Mouse (Mus musculus): ENCODE measurements around the gene B3gnt4. TPM values are rescaled to one million over a fixed set of nuclear protein-coding genes. Genes with fewer than 3 reads are reported as not detected.
"Not testable (repeated sequence)": the region's sequence is repeated elsewhere in the genome, so short reads cannot be mapped to it uniquely, and the experiment has no call there.

Gene B3gnt4
- polyA plus RNA-seq, 1 experiment from 2014 or later, result 1.7 TPM

DNA sequence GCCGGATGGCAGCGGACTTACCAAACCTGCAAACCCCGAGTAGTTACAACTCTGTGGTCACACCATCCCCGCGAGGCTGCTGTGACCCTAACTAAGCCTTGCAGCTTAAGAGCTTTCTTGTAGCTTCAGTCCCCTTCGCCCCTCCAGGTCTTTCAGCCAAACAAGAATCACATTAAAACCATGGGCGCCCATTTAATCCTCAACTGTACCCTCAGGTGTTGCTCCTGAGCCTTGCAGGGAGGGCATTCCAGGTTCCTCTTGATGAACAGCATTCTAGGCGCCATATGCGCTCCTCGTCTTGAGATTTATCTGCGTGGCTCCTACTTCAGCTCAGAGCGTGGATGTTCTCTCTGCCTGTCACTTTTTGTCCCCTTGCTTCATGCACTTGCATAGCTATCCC is 1.3 kb upstream of the B3gnt4 start:
- 4% methylated on average over 12 of the region's 12 CpGs for WGBS
- Histone ChIP-seq H3K4me1 (peaks cover 18% of the 10 kb centered on the region), H3K27ac (replicated peaks) (no peak overlapping the region), H3K27me3 (no peaks in the 10 kb centered on the region), H3K9me3 (no peaks in the 10 kb centered on the region), H3K4me3 (peak overlapping the region; percentile 90), H3K36me3 (peaks cover 2% of the 10 kb centered on the region), H3K4me2 (replicated peaks) (peak overlapping the region; percentile 87), H3K9ac (replicated peaks) (peak overlapping the region; percentile 79)
- ATAC-seq (replicated peaks), result no peak

DNA sequence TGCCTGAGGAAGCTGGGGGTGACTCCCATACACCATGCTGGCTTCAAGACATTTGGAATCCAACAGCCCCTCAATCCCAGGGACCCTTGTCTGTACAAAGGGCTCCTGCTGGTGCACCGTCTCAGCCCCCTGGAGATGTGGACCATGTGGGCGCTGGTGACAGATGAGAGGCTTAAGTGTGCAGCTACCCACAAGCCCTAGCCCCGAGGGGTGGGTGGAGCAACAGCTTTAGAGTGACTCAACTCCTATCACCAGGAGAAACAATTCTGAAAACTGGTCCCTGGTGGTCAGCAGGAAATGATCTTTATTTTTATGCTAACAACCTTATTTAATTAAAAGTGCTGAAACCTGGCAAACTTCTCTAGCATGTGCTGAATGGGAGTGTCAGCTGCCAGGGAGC is 1.2 kb downstream of the B3gnt4 start:
- not testable (repeated sequence) for H3K27me3 ChIP-seq; H3K9ac ChIP-seq (replicated peaks); H3K4me2 ChIP-seq (replicated peaks); ATAC-seq (replicated peaks); H3K27ac ChIP-seq (replicated peaks); H3K9me3 ChIP-seq; H3K4me3 ChIP-seq
- Histone ChIP-seq H3K36me3 (peaks cover 15% of the 10 kb centered on the region), H3K4me1 (peaks cover 18% of the 10 kb centered on the region)
- 74% methylated on average over 3 of the region's 3 CpGs for WGBS

DNA sequence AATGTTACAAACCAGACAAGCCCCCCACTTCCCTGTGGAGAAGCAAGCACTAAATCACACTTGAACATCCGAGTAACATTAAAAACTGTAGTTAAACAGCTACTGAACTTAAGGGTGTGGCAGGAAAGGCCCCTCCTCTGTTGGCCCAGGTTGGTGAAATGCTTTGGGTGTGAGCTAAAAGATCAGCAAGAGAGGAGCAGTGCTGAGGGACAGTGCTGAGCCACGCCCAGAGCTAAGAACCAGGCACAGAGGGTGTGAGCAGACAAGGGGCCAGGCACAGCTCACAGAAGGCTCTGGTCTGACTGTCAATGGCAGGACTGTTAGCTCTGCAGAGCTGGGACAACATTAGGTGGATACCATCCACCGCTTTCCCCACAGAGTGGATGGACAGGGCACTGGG is 1.8 kb downstream of the B3gnt4 start:
- ATAC-seq (replicated peaks), result no peak
- Histone ChIP-seq H3K4me3 (no peak overlapping the region), H3K4me1 (peaks cover 18% of the 10 kb centered on the region), H3K4me2 (replicated peaks) (no peak overlapping the region), H3K9ac (replicated peaks) (no peak overlapping the region), H3K9me3 (no peaks in the 10 kb centered on the region), H3K27me3 (no peaks in the 10 kb centered on the region), H3K27ac (replicated peaks) (no peak overlapping the region), H3K36me3 (peaks cover 22% of the 10 kb centered on the region)
- WGBS, result 84% methylated on average over 3 of the region's 3 CpGs

DNA sequence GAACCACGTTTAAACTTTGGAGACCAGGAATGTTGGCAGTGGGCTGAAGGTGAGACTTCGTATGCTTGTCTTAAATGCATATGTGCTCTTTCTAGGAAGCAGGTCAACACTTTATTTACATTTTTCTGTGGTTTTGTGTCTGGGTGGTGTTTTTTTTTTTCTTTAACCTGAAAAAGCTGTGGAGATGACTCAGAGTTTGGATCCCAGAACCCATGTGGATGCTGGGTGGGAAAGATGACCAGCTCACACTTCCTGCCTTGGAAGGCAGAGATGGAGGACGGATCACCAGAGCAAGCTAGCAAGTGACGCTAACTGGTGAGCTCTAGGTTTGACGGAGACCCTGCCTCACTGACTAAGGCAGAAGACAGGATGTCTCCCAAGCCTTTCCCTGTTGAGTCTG is 4.6 kb downstream of the B3gnt4 start:
- Histone ChIP-seq H3K27ac (replicated peaks) (no peak overlapping the region), H3K9ac (replicated peaks) (no peak overlapping the region), H3K4me1 (no peaks in the 10 kb centered on the region), H3K4me3 (no peak overlapping the region), H3K9me3 (no peaks in the 10 kb centered on the region), H3K36me3 (peaks cover 40% of the 10 kb centered on the region), H3K4me2 (replicated peaks) (no peak overlapping the region), H3K27me3 (no peaks in the 10 kb centered on the region)
- WGBS, result 94% methylated on average over 5 of the region's 5 CpGs
- ATAC-seq (replicated peaks), result no peak

DNA sequence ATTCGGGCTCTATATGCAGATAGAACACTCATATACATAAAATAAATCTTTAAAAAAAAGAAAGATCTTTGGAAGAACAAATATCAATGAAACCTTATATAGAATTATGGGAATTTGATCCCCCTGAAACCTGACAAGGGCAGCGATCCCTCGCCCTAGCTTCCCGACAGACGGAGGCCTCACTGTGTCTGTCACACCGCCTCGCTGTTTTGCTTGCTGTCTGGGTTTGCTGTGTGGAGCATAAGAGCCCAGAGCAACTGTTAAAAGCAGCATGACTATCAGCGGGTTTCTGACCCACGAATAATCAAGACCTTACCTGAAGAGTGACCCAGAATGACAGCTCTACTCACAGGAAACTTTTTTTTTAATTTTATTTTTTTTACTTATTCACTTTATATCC is 10.4 kb downstream of the B3gnt4 start:
- Histone ChIP-seq H3K4me2 (replicated peaks) (no peak overlapping the region), H3K4me1 (peaks cover 28% of the 10 kb centered on the region), H3K9ac (replicated peaks) (no peak overlapping the region), H3K36me3 (peaks cover 33% of the 10 kb centered on the region), H3K27me3 (no peaks in the 10 kb centered on the region), H3K27ac (replicated peaks) (no peak overlapping the region), H3K4me3 (no peak overlapping the region), H3K9me3 (no peaks in the 10 kb centered on the region)
- no peak for ATAC-seq (replicated peaks)
- 89% methylated on average over 9 of the region's 9 CpGs for WGBS

DNA sequence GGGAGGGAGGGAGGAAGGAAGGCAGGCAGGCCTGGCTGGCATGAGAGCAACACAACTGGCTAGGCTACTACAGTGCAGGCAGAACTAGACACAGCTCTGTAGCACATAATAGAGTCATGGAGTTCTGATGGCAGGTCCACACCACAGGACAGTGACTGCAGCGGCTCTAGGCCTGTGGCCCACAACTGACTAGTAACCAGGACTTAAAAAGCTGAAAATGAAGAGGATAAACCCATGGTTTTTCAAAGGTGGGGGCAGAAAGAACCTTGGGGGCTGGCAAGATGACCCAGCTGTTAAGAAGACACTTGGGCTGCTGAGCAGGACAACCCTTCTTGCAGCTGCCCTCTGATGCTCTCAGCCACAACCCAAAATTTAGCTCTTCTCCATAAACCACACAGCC is 11.4 kb downstream of the B3gnt4 start:
- peaks cover 23% of the 10 kb centered on the region for H3K36me3 ChIP-seq
- no peaks in the 10 kb centered on the region for H3K27me3 ChIP-seq
- no peak overlapping the region for H3K9ac ChIP-seq (replicated peaks)
- no peaks in the 10 kb centered on the region for H3K9me3 ChIP-seq
- H3K4me2 ChIP-seq (replicated peaks), result no peak overlapping the region
- peaks cover 28% of the 10 kb centered on the region for H3K4me1 ChIP-seq
- no peak for ATAC-seq (replicated peaks)
- H3K4me3 ChIP-seq, result no peak overlapping the region
- H3K27ac ChIP-seq (replicated peaks), result no peak overlapping the region
- WGBS, result 100% methylated on average over 1 of the region's 1 CpGs

DNA sequence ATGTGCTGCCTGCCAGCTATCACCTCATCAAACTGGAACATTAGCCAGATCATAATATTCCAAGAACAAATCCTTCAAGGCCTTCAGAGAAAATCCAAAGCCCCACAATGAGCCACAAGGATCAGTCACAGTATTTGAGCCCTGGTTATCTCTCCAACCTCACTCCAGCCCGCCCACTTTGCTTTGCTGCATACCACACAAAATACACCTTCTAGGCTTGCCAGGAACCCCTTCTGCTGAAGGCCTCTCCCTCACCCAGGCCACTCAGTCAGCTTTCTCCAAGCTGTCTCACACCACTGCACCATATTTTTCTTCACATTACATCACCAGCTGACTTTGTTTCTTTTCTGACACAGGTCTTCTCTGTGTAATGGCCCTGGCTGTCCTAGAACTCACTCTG is 11.9 kb downstream of the B3gnt4 start:
- no peaks in the 10 kb centered on the region for H3K9me3 ChIP-seq
- peaks cover 22% of the 10 kb centered on the region for H3K36me3 ChIP-seq
- peaks cover 28% of the 10 kb centered on the region for H3K4me1 ChIP-seq
- no peak overlapping the region for H3K27ac ChIP-seq (replicated peaks)
- ATAC-seq (replicated peaks), result no peak
- H3K4me2 ChIP-seq (replicated peaks), result no peak overlapping the region
- WGBS, result 92% methylated on average over 1 of the region's 1 CpGs
- no peaks in the 10 kb centered on the region for H3K27me3 ChIP-seq
- H3K9ac ChIP-seq (replicated peaks), result no peak overlapping the region
- no peak overlapping the region for H3K4me3 ChIP-seq

DNA sequence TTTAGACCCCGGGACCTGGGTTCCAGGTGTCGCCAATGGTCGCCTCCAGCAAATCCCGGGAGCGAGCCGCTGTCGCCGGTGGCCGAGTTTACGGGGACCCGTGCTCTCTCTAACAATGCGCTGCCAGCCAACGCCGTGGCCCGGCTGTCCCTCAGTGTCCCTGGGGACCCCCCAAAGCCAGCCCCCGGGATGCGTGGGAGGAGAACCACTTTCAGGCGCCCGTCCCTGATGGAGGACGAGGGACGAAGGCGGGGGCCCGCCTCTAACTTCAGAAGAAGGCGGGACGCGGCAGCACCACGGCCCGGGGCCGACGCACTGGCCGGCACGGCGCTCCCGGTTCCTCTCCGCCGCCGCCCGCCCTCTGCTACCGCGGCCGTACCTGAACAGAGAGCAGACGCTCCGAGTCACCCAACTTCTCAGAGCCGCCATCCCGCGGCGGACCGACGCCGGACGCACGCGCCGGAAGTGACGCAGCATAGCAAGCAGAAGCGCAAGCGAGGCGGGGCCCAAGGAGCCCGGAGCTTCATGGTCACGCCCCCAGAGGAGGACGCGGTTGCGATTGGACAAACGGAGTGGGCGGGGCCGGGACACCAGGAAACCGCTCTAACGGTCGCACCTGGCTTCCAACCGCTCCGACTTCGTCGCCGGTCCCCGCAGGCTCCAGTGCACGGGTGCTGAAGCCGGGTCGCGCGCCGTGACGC is 13.6 kb downstream of the B3gnt4 start, which contains the start of gene Diablo:
Gene Diablo, minus strand, starts transcription at position 485 of the 701 bp plus-strand sequence.
- Histone ChIP-seq H3K9me3 (no peaks in the 10 kb centered on the region), H3K36me3 (peaks cover 16% of the 10 kb centered on the region), H3K27ac (replicated peaks) (peak within 1 kb of the TSS; percentile 85), H3K4me2 (replicated peaks) (peak within 1 kb of the TSS; percentile 94), H3K4me1 (peaks cover 28% of the 10 kb centered on the region), H3K9ac (replicated peaks) (peak within 1 kb of the TSS; percentile 73), H3K4me3 (peak within 1 kb of the TSS; percentile 81), H3K27me3 (no peaks in the 10 kb centered on the region)
- peak; percentile 98 for ATAC-seq (replicated peaks)
- under 1% methylated on average over 82 of the region's 82 CpGs for WGBS

DNA sequence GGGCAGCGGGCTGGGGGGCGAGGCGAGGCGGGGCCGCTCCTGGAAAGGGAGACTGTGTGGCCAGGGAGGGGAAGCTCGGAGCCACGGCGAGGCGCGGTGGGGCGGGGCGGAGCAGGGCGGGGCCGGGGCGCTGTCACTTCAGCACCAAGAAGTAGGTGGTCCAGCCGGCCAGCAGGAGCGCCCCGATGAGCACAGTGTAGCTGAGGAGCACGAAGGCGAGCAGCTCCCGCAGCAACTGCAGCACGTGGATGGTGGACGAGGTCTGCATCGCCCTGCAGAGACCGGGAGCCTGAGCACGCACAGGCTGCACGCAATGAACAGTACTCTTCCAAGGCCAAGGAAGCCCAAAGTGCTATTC is 14.1 kb downstream of the B3gnt4 start:
- under 1% methylated on average over 24 of the region's 27 CpGs for WGBS
- H3K36me3 ChIP-seq, result peaks cover 17% of the 10 kb centered on the region
- peak overlapping the region; percentile 91 for H3K4me2 ChIP-seq (replicated peaks)
- peak; percentile 88 for ATAC-seq (replicated peaks)
- no peaks in the 10 kb centered on the region for H3K9me3 ChIP-seq
- H3K9ac ChIP-seq (replicated peaks), result peak overlapping the region; percentile 57
- H3K4me3 ChIP-seq, result peak overlapping the region; percentile 81
- no peaks in the 10 kb centered on the region for H3K27me3 ChIP-seq
- H3K4me1 ChIP-seq, result peaks cover 28% of the 10 kb centered on the region
- H3K27ac ChIP-seq (replicated peaks), result peak overlapping the region; percentile 85

DNA sequence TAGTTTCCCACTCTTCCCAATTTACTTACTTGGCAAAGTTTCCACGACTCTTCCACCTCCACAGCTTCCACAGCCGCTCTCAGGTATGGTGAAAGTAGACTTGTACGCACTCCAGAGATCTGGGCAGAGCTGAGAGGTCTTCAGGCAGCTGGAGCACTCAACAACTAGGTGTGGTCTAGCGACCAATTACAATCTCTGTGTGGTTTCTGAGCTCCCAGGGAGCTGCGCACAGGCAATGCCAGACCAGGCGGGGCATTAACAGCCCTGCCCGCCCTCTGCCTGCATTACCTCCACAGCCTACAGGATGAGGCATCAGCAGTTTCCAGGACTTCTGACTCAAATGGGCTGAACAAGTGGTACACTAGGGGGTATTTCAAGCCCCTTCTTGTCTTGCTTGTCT is 15.0 kb downstream of the B3gnt4 start, which contains the start of gene Gm49027:
Gene Gm49027, minus strand, starts transcription at position 208 of the 400 bp plus-strand sequence.
- no peak for ATAC-seq (replicated peaks)
- whole genome bisulfite sequencing, result 85% methylated on average over 7 of the region's 7 CpGs
- peaks cover 22% of the 10 kb centered on the region for H3K36me3 ChIP-seq
- H3K4me1 ChIP-seq, result peaks cover 28% of the 10 kb centered on the region
- H3K27me3 ChIP-seq, result no peaks in the 10 kb centered on the region
- peak within 1 kb of the TSS; percentile 91 for H3K4me2 ChIP-seq (replicated peaks)
- H3K9me3 ChIP-seq, result no peaks in the 10 kb centered on the region
- H3K27ac ChIP-seq (replicated peaks), result peak within 1 kb of the TSS; percentile 85
- H3K9ac ChIP-seq (replicated peaks), result peak within 1 kb of the TSS; percentile 57
- peak within 1 kb of the TSS; percentile 81 for H3K4me3 ChIP-seq

DNA sequence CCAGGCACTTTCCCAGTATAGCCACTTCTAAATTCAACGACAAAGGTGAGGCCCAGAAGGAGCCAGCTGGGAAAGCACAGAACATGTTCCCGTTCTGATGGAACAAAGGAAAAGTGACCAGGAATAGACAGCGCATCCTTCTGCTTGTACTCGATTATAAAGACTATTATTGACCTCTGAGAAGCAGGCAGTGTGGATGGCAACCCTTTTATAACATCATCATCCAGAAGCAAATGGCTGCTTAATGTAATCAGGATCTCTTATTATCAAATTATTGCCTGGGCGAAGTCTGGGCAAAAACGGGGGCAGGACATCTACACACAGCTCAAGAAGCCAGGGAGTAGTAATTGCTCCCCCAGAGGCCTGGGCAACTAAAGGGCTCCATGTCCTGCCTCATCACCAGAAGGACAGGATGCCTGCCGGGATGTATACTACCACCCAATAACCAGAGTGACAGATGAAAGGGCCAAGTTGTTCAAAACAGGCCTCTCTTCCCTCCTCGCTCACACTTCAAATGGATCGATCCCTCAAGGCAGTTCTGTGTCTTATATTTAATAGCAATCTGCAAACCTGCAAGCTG is 15.7 kb downstream of the B3gnt4 start:
- Histone ChIP-seq H3K9me3 (no peaks in the 10 kb centered on the region), H3K9ac (replicated peaks) (no peak overlapping the region), H3K4me1 (peaks cover 28% of the 10 kb centered on the region), H3K36me3 (peaks cover 29% of the 10 kb centered on the region), H3K4me3 (no peak overlapping the region), H3K4me2 (replicated peaks) (no peak overlapping the region), H3K27ac (replicated peaks) (no peak overlapping the region), H3K27me3 (no peaks in the 10 kb centered on the region)
- ATAC-seq (replicated peaks), result no peak
- WGBS, result 90% methylated on average over 9 of the region's 9 CpGs

DNA sequence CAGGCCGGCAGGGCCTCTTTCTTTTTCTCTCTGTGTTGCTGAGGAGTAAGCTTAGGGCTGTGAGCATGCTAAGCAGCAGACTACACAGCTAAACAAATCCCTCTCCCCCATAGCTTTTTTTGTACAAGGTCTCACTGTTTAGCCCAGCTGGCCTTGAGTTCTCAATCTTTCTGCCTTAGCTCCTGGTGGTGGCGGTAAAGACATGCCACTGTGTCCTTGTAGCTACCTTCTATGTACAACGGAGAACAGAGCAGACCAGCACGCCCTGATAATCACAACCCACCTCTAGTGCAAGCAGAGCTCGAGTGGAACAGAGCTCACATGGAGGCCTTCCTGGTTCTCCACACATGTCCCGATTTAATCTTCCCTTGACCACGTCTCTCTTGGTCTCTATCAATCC is 18.4 kb downstream of the B3gnt4 start:
- Histone ChIP-seq H3K4me1 (peaks cover 6% of the 10 kb centered on the region), H3K27me3 (no peaks in the 10 kb centered on the region), H3K4me3 (no peak overlapping the region), H3K9ac (replicated peaks) (no peak overlapping the region), H3K36me3 (peaks cover 55% of the 10 kb centered on the region), H3K27ac (replicated peaks) (no peak overlapping the region), H3K9me3 (no peaks in the 10 kb centered on the region), H3K4me2 (replicated peaks) (no peak overlapping the region)
- no peak for ATAC-seq (replicated peaks)
- WGBS, result 81% methylated on average over 7 of the region's 7 CpGs

DNA sequence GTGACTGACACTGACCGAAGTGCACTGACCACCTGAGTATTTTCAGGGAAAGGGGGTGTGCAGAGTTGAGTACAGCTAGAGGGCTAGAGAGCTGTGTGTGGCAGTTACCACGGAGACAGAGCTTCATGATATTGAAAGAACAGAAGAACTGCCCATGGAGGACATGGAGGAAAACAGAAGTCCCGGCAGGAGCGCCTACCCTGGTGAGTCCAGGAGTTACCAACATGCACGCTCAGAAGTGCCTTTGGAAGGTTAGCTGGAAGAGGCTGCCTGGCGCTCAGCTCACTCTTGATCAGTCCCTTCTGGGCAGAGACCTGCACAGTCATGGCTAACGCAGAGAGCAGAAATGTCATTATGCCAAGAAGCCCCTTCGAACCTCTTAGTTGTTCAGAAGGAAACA is 19.8 kb downstream of the B3gnt4 start:
- Histone ChIP-seq H3K9me3 (no peaks in the 10 kb centered on the region), H3K27me3 (no peaks in the 10 kb centered on the region), H3K4me2 (replicated peaks) (no peak overlapping the region), H3K27ac (replicated peaks) (no peak overlapping the region), H3K4me1 (no peaks in the 10 kb centered on the region), H3K4me3 (no peak overlapping the region), H3K9ac (replicated peaks) (no peak overlapping the region), H3K36me3 (peaks cover 69% of the 10 kb centered on the region)
- ATAC-seq (replicated peaks), result no peak
- 86% methylated on average over 8 of the region's 8 CpGs for WGBS
